Mouse (Mus musculus) intestine, postnatal 0 days (tissue): ENCODE results near the gene Per3. TPM values are rescaled to one million over a fixed set of nuclear protein-coding genes. Genes with fewer than 3 reads are reported as not detected.

Experiments used
- ATAC-seq: fragments of 200-750 bp; cut with Nextera tagmentation; 2 replicates; pipeline ENCODE4 v1.8.0; 2017; ENCODE audit warnings: mild to moderate bottlenecking, moderate TSS enrichment, moderate library complexity
- H3K27ac ChIP-seq: fragments of 300-500 bp; sonication (generic); 2 replicates; pipeline ENCODE4 v1.5.1; 2014; ENCODE audit warnings: mild to moderate bottlenecking, low read depth, low read length, moderate library complexity
- H3K27me3 ChIP-seq: fragments of 300-500 bp; sonication (generic); replicated peaks from 2 replicates; pipeline ENCODE4 v1.6.1; 2014; ENCODE audit warnings: low read length, mixed read lengths; ENCODE audit not compliant: control insufficient read depth, insufficient read depth
- H3K36me3 ChIP-seq: fragments of 300-500 bp; sonication (generic); 2 replicates; pipeline ENCODE4 v1.6.1; 2014; ENCODE audit warnings: mild to moderate bottlenecking, moderate library complexity; ENCODE audit not compliant: control insufficient read depth, insufficient read depth
- H3K4me1 ChIP-seq: fragments of 300-500 bp; sonication (generic); replicated peaks from 2 replicates; pipeline ENCODE4 v1.6.1; 2014; ENCODE audit warnings: antibody characterized with exemption, low read length, mixed read lengths; ENCODE audit not compliant: control insufficient read depth, insufficient read depth
- H3K4me2 ChIP-seq: fragments of 300-500 bp; sonication (generic); replicated peaks from 2 replicates; pipeline ENCODE4 v1.6.1; 2014; ENCODE audit warnings: low read depth, mild to moderate bottlenecking, moderate library complexity
- H3K4me3 ChIP-seq: fragments of 300-500 bp; sonication (generic); 2 replicates; pipeline ENCODE4 v1.5.1; 2014; ENCODE audit warnings: low read depth, low read length
- H3K9ac ChIP-seq: fragments of 300-500 bp; sonication (generic); 2 replicates; pipeline ENCODE4 v1.6.1; 2014; ENCODE audit warnings: mild to moderate bottlenecking, low read depth, low read length
- H3K9me3 ChIP-seq: fragments of 300-500 bp; sonication (generic); 2 replicates; pipeline ENCODE4 v1.6.1; 2016; ENCODE audit warnings: mixed run types; ENCODE audit not compliant: control insufficient read depth
- CTCF ChIP-seq: sonication (generic); IDR thresholded peaks from 2 replicates; pipeline ENCODE4 v1.5.1; 2016; ENCODE audit warnings: low read depth, mild to moderate bottlenecking, control low read depth, antibody characterized with exemption, moderate library complexity
- WGBS: fragments of 180-500 bp; shearing (Covaris S2); extraction: QIAGEN DNeasy Blood & Tissue Kit; methylation state at CpG from one replicate; pipeline ENCODE4 v1.1.7; 2014; 5-methylcytosine and 5-hydroxymethylcytosine counted together
- polyA plus RNA-seq: library from polyadenylated mRNA; unstranded; fragments of >200 nt; fragmentation: Nextera tagmentation; extraction: Ambion mirVana; gene quantifications from 2 replicates; pipeline ENCODE4 v1.2.1, GENCODE M21; 2015

The Per3 gene
- 2.1 and 3.5 TPM in 2 replicates for polyA plus RNA-seq

GRCm38 (mm10) chr4:151044037-151044943 is at the start of gene Per3:
Gene Per3, minus strand, starts transcription at chr4:151044665.
- Histone ChIP-seq H3K4me1 (no peaks in the 10 kb centered on the region; the same call in 1 of the 2 replicates), H3K36me3 (peaks cover 26% of the 10 kb centered on the region), H3K4me2 (peak within 1 kb of the TSS; percentile 96), H3K27me3 (no peaks in the 10 kb centered on the region), H3K9me3 (no peaks in the 10 kb centered on the region), H3K27ac (peak within 1 kb of the TSS; percentile 10), H3K9ac (peak within 1 kb of the TSS; percentile 68), H3K4me3 (peak within 1 kb of the TSS; percentile 46)
- WGBS, result under 1% methylated on average over 69 of the region's 79 CpGs
- peak; percentile 99 for ATAC-seq
- no peak for TF ChIP-seq CTCF

- no peaks in the 10 kb centered on the region for H3K4me1 ChIP-seq
- H3K27me3 ChIP-seq, result no peaks in the 10 kb centered on the region
- no peaks in the 10 kb centered on the region for H3K36me3 ChIP-seq
- no peaks in the 10 kb centered on the region for H3K9me3 ChIP-seq
- no peak for ATAC-seq
- WGBS, result 86% methylated on average over 7 of the region's 7 CpGs
- TF ChIP-seq CTCF, result no peak
- no peak within 1 kb of the TSS for H3K4me3 ChIP-seq
- H3K27ac ChIP-seq, result no peak within 1 kb of the TSS
- H3K4me2 ChIP-seq, result no peak within 1 kb of the TSS
- H3K9ac ChIP-seq, result no peak within 1 kb of the TSS
Measured at GRCm38 (mm10) chr4:151089270-151089669, 44.8 kb upstream of the Per3 start, which contains the start of gene Gm13090. Gene Gm13090, plus strand, starts transcription at chr4:151089570.

- Histone ChIP-seq H3K4me1 (no peaks in the 10 kb centered on the region), H3K4me2 (no peak overlapping the region), H3K4me3 (no peak overlapping the region), H3K27me3 (no peaks in the 10 kb centered on the region), H3K9ac (no peak overlapping the region), H3K27ac (no peak overlapping the region), H3K9me3 (no peaks in the 10 kb centered on the region), H3K36me3 (no peaks in the 10 kb centered on the region)
- TF ChIP-seq CTCF, result no peak
- WGBS, result 90% methylated on average over 14 of the region's 14 CpGs
- no peak for ATAC-seq
Measured at GRCm38 (mm10) chr4:151088819-151089218, 44.4 kb upstream of the Per3 start.

- peak; percentile 30 for TF ChIP-seq CTCF
- no peak for ATAC-seq
Measured at GRCm38 (mm10) chr4:151087358-151087757, 42.9 kb upstream of the Per3 start.

GRCm38 (mm10) chr4:151083027-151083426 is 38.6 kb upstream of the Per3 start:
- TF ChIP-seq CTCF, result no peak
- 78% methylated on average over 5 of the region's 5 CpGs for WGBS
- no peaks in the 10 kb centered on the region for H3K36me3 ChIP-seq
- no peak overlapping the region for H3K9ac ChIP-seq
- H3K4me2 ChIP-seq, result no peak overlapping the region
- ATAC-seq, result no peak
- no peak overlapping the region for H3K27ac ChIP-seq
- no peak overlapping the region for H3K4me3 ChIP-seq
- no peaks in the 10 kb centered on the region for H3K27me3 ChIP-seq
- H3K4me1 ChIP-seq, result no peaks in the 10 kb centered on the region
- H3K9me3 ChIP-seq, result no peaks in the 10 kb centered on the region

More at GRCm38 (mm10) chr4:151087358-151087757, 42.9 kb upstream of the Per3 start:
- H3K4me1 ChIP-seq, result no peaks in the 10 kb centered on the region
- no peak overlapping the region for H3K27ac ChIP-seq
- H3K36me3 ChIP-seq, result no peaks in the 10 kb centered on the region
- H3K27me3 ChIP-seq, result no peaks in the 10 kb centered on the region
- no peak overlapping the region for H3K9ac ChIP-seq
- H3K4me2 ChIP-seq, result no peak overlapping the region
- H3K9me3 ChIP-seq, result no peaks in the 10 kb centered on the region
- H3K4me3 ChIP-seq, result no peak overlapping the region
- 92% methylated on average over 1 of the region's 1 CpGs for WGBS

- Histone ChIP-seq H3K27ac (no peak overlapping the region), H3K4me3 (no peak overlapping the region), H3K9me3 (no peaks in the 10 kb centered on the region), H3K9ac (no peak overlapping the region), H3K27me3 (no peaks in the 10 kb centered on the region), H3K4me2 (no peak overlapping the region), H3K36me3 (no peaks in the 10 kb centered on the region), H3K4me1 (no peaks in the 10 kb centered on the region)
- WGBS, result 90% methylated on average over 13 of the region's 13 CpGs
- ATAC-seq, result no peak
- no peak for TF ChIP-seq CTCF
Measured at GRCm38 (mm10) chr4:151081977-151082376, 37.5 kb upstream of the Per3 start.
